Mouse (Mus musculus): ENCODE data around the gene Ifnb1. TPM values are rescaled to one million over a fixed set of nuclear protein-coding genes. Genes with fewer than 3 reads are reported as not detected.

The Ifnb1 gene
- total and polyA plus RNA-seq, 2 experiments from 2014 or later: not detected

- 61% methylated on average over 9 of the region's 9 CpGs for WGBS
- Histone ChIP-seq H3K4me1 (ENCODE audit: insufficient read depth) (no peaks in the 10 kb centered on the region), H3K9ac (no peak overlapping the region), H3K27ac (ENCODE audit: low read depth, low read length) (no peak overlapping the region), H3K4me2 (ENCODE audit: low read depth) (no peak overlapping the region), H3K9me3 (ENCODE audit: low read length) (no peaks in the 10 kb centered on the region), H3K27me3 (ENCODE audit: insufficient read depth, low read length) (no peaks in the 10 kb centered on the region), H3K4me3 (ENCODE audit: low read depth, low read length) (no peak overlapping the region), H3K36me3 (ENCODE audit: insufficient read depth) (no peaks in the 10 kb centered on the region)
- DNase-seq (peak; percentile 39), ATAC-seq (peak; percentile 56)
- no peak for TF ChIP-seq CTCF (IDR thresholded peaks at IDR 0.05; ENCODE audit: low read depth)
Observed at GRCm38 (mm10) chr4:88478809-88479186, 43.8 kb downstream of the Ifnb1 start.

GRCm38 (mm10) chr4:88478177-88478808 lies 44.3 kb downstream of the Ifnb1 start:
- H3K36me3 ChIP-seq (ENCODE audit: insufficient read depth): no peaks in the 10 kb centered on the region
- H3K4me2 ChIP-seq (ENCODE audit: low read depth): no peak overlapping the region
- no peak for DNase-seq
- no peak overlapping the region for H3K4me3 ChIP-seq (ENCODE audit: low read depth, low read length)
- H3K27ac ChIP-seq (ENCODE audit: low read depth, low read length): no peak overlapping the region
- no peaks in the 10 kb centered on the region for H3K27me3 ChIP-seq (ENCODE audit: insufficient read depth, low read length)
- no peak for ATAC-seq
- H3K4me1 ChIP-seq (ENCODE audit: insufficient read depth): no peaks in the 10 kb centered on the region
- no peak for TF ChIP-seq CTCF (IDR thresholded peaks at IDR 0.05; ENCODE audit: low read depth)
- H3K9me3 ChIP-seq (ENCODE audit: low read length): no peaks in the 10 kb centered on the region
- 89% methylated on average over 4 of the region's 4 CpGs for WGBS
- H3K9ac ChIP-seq: no peak overlapping the region

- Histone ChIP-seq H3K9me3 (ENCODE audit: low read length) (no peaks in the 10 kb centered on the region), H3K4me3 (ENCODE audit: low read depth, low read length) (no peak overlapping the region), H3K27ac (ENCODE audit: low read depth, low read length) (no peak overlapping the region), H3K4me2 (ENCODE audit: low read depth) (no peak overlapping the region), H3K9ac (no peak overlapping the region), H3K4me1 (ENCODE audit: insufficient read depth) (no peaks in the 10 kb centered on the region), H3K36me3 (ENCODE audit: insufficient read depth) (no peaks in the 10 kb centered on the region), H3K27me3 (ENCODE audit: insufficient read depth, low read length) (no peaks in the 10 kb centered on the region)
- TF ChIP-seq CTCF (IDR thresholded peaks at IDR 0.05; ENCODE audit: low read depth): no peak
- DNase-seq: peak; percentile 10
- WGBS: 66% methylated on average over 4 of the region's 4 CpGs
- ATAC-seq: no peak
Observed at GRCm38 (mm10) chr4:88476511-88477210, 45.9 kb downstream of the Ifnb1 start.

- Histone ChIP-seq H3K4me1 (ENCODE audit: insufficient read depth) (no peaks in the 10 kb centered on the region), H3K4me2 (ENCODE audit: low read depth) (no peak overlapping the region), H3K27me3 (ENCODE audit: insufficient read depth, low read length) (no peaks in the 10 kb centered on the region), H3K36me3 (ENCODE audit: insufficient read depth) (no peaks in the 10 kb centered on the region), H3K9me3 (ENCODE audit: low read length) (no peaks in the 10 kb centered on the region), H3K9ac (no peak overlapping the region), H3K4me3 (ENCODE audit: low read depth, low read length) (no peak overlapping the region), H3K27ac (ENCODE audit: low read depth, low read length) (no peak overlapping the region)
- no peak for TF ChIP-seq CTCF (IDR thresholded peaks at IDR 0.05; ENCODE audit: low read depth)
- ATAC-seq (no peak), DNase-seq (no peak)
- 86% methylated on average over 3 of the region's 3 CpGs for WGBS
Observed at GRCm38 (mm10) chr4:88476084-88476483, 46.5 kb downstream of the Ifnb1 start.

Other genes with a start within 250 kb of the Ifnb1 start
- 3.8 and 4.2 TPM in 2 replicates for gene Hacd4, start 83.8 kb downstream of the Ifnb1 start, total RNA-seq (2014; rRNA removed)
- 3.7 and 4.2 TPM in 2 replicates for gene Hacd4, start 83.8 kb downstream of the Ifnb1 start, polyA plus RNA-seq (2015; fragmentation: Nextera tagmentation; extraction: Ambion mirVana)
- not detected in 2 replicates for gene Ifna15, start 35.5 kb upstream of the Ifnb1 start, total RNA-seq (2014; rRNA removed)
- gene Ifna15, start 35.5 kb upstream of the Ifnb1 start, polyA plus RNA-seq (2015; fragmentation: Nextera tagmentation; extraction: Ambion mirVana): not detected in 2 replicates
- gene Ifna14, start 49.0 kb upstream of the Ifnb1 start, total RNA-seq (2014; rRNA removed): not detected in 2 replicates
- gene Ifna14, start 49.0 kb upstream of the Ifnb1 start, polyA plus RNA-seq (2015; fragmentation: Nextera tagmentation; extraction: Ambion mirVana): not detected in 2 replicates
- gene Ifna9, start 69.6 kb upstream of the Ifnb1 start, total RNA-seq (2014; rRNA removed): not detected in 2 replicates
- not detected in 2 replicates for gene Ifna9, start 69.6 kb upstream of the Ifnb1 start, polyA plus RNA-seq (2015; fragmentation: Nextera tagmentation; extraction: Ambion mirVana)
- gene Ifna12, start 80.6 kb upstream of the Ifnb1 start, total RNA-seq (2014; rRNA removed): not detected in 2 replicates
- gene Ifna12, start 80.6 kb upstream of the Ifnb1 start, polyA plus RNA-seq (2015; fragmentation: Nextera tagmentation; extraction: Ambion mirVana): not detected in 2 replicates
- gene C87499, start 111.6 kb upstream of the Ifnb1 start, total RNA-seq (2014; rRNA removed): not detected in 2 replicates
- gene C87499, start 111.6 kb upstream of the Ifnb1 start, polyA plus RNA-seq (2015; fragmentation: Nextera tagmentation; extraction: Ambion mirVana): not detected in 2 replicates
- not detected in 2 replicates for gene Ifna13, start 121.7 kb upstream of the Ifnb1 start, total RNA-seq (2014; rRNA removed)
- gene Ifna13, start 121.7 kb upstream of the Ifnb1 start, polyA plus RNA-seq (2015; fragmentation: Nextera tagmentation; extraction: Ambion mirVana): not detected in 2 replicates
- gene Ifna16, start 154.2 kb upstream of the Ifnb1 start, total RNA-seq (2014; rRNA removed): not detected in 2 replicates
- gene Ifna16, start 154.2 kb upstream of the Ifnb1 start, polyA plus RNA-seq (2015; fragmentation: Nextera tagmentation; extraction: Ambion mirVana): not detected in 2 replicates
- gene Ifna2, start 161.1 kb upstream of the Ifnb1 start, total RNA-seq (2014; rRNA removed): not detected in 2 replicates
- gene Ifna2, start 161.1 kb upstream of the Ifnb1 start, polyA plus RNA-seq (2015; fragmentation: Nextera tagmentation; extraction: Ambion mirVana): not detected in 2 replicates
- gene Ifnab, start 168.6 kb upstream of the Ifnb1 start, total RNA-seq (2014; rRNA removed): not detected in 2 replicates
- gene Ifnab, start 168.6 kb upstream of the Ifnb1 start, polyA plus RNA-seq (2015; fragmentation: Nextera tagmentation; extraction: Ambion mirVana): not detected in 2 replicates
- 1.2 and 2.9 TPM in 2 replicates for gene Gm26566, start 199.0 kb upstream of the Ifnb1 start, total RNA-seq (2014; rRNA removed)
- gene Gm26566, start 199.0 kb upstream of the Ifnb1 start, polyA plus RNA-seq (2015; fragmentation: Nextera tagmentation; extraction: Ambion mirVana): 0.84 and 1.1 TPM in 2 replicates
- gene Klhl9, start 199.7 kb upstream of the Ifnb1 start, total RNA-seq (2014; rRNA removed): 171 and 176 TPM in 2 replicates
- gene Klhl9, start 199.7 kb upstream of the Ifnb1 start, polyA plus RNA-seq (2015; fragmentation: Nextera tagmentation; extraction: Ambion mirVana): 65.8 and 78.1 TPM in 2 replicates
- not detected in 2 replicates for gene Gm13271, start 232.1 kb upstream of the Ifnb1 start, total RNA-seq (2014; rRNA removed)
- not detected in 2 replicates for gene Gm13271, start 232.1 kb upstream of the Ifnb1 start, polyA plus RNA-seq (2015; fragmentation: Nextera tagmentation; extraction: Ambion mirVana)
- not detected in 2 replicates for gene Gm13283, start 237.3 kb upstream of the Ifnb1 start, total RNA-seq (2014; rRNA removed)
- gene Gm13283, start 237.3 kb upstream of the Ifnb1 start, polyA plus RNA-seq (2015; fragmentation: Nextera tagmentation; extraction: Ambion mirVana): not detected in 2 replicates